Mouse (Mus musculus): Measurements from ENCODE around the gene A2ml1.
"Not testable (repeated sequence)": the region's sequence is repeated elsewhere in the genome, so short reads cannot be mapped to it uniquely, and the experiment has no call there.

DNA sequence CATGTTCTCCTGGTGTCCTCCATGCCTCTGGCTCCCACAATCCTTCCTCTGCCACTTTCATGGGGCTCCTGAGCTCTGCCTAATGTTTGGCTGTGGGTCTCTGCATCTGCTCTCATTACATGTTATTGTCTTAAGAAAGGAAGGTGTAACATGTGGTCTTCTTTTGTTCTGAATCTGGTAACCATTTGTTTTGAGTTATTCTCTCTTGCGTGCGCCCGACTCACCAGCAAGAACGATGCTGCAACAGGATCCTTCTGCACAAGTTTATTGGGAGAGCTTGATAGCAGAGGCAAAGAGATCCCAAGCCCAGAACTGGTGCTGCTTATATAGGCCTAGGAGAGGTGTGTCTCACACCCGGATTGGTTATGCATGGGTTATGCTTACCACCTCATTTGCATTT is 42.0 kb upstream of the A2ml1 start, which contains the start of gene Klrb1a:
- TF ChIP-seq POLR2A (IDR thresholded peaks at IDR 0.05; ENCODE audit: control insufficient read depth, extremely low read depth, insufficient read depth, low read length, poor library complexity); CTCF (IDR thresholded peaks at IDR 0.05; ENCODE audit: borderline replicate concordance, control insufficient read depth, extremely low read depth, insufficient read depth, low read length, poor library complexity): not testable (repeated sequence)
